9 mouse cellular contexts compared by ENCODE assay signal in the genomic region with DNA sequence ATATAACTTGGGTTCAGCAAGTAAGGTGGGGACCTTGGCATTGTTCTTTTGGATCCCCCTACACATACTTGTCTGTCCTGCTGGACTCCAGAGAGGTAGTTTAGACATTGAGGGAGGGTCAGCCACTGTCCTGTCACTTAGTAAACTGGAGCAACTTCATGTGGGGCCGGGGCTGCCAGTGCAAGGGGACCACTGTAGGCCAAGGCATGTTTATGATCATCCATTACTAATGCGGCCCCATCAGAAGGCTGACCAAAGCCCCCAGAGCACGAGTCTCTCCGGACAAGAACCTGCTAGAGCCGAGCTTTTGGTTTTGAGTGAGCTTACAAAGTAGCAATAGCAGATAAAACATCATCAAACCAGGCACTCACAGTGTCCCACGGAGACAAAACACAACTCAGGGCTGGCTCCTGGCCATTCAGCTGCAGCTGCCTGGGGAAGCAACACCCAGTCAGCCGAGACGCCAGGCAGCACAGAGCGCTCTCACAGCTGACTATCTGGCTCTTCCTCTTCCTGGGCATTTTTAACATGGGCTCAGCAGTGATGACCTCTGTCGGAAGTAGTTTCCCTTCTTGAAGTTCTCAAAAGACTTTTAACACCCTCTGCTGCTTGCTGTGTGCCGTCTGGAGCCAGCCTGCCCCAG. TPM values are rescaled to one million over a fixed set of nuclear protein-coding genes. Genes with fewer than 3 reads are reported as not detected.
DNase-seq lines count a peak whose midpoint lies in the region; ATAC-seq and TF ChIP-seq lines count a peak whose summit lies in the region.
"Had no signal": no experiment of that assay in that cellular context is flagged by ENCODE, and none has a peak within 500 bp of the region (broad histone marks: within the 10 kb centered on the region; RNA-seq: fewer than 3 reads in every experiment).

No protein-coding gene starts in this region.

- TF ChIP-seq CTCF in brain, embryonic 14.5 days (IDR thresholded peaks at IDR 0.05; ENCODE audit: borderline replicate concordance, extremely low read depth, insufficient read depth, insufficient read length), result no peak

- intact Hi-C loops in heart, postnatal 10 days (cut with DNase I), result no loop called here

- H3K36me3 ChIP-seq in heart, embryonic 10.5 days, result peaks cover 62% of the 10 kb centered on the region
- H3K36me3 ChIP-seq in midbrain, embryonic 11.5 days (ENCODE audit: control insufficient read depth, insufficient read depth, low read length), result peaks cover 23% of the 10 kb centered on the region
- H3K36me3 ChIP-seq in hindbrain, embryonic 10.5 days, result peaks cover 70% of the 10 kb centered on the region

- WGBS in heart, embryonic 10.5 days, result 74% methylated on average over 11 of the region's 11 CpGs
- WGBS in midbrain, embryonic 11.5 days, result 89% methylated on average over 11 of the region's 11 CpGs
- 87% methylated on average over 11 of the region's 11 CpGs for WGBS in hindbrain, embryonic 10.5 days

- H3K4me3 ChIP-seq in heart, embryonic 10.5 days, result no peak overlapping the region
- H3K4me3 ChIP-seq in midbrain, embryonic 11.5 days (ENCODE audit: low read depth, low read length), result no peak overlapping the region
- no peak overlapping the region for H3K4me3 ChIP-seq in hindbrain, embryonic 10.5 days

- no peak for ATAC-seq in granulocyte monocyte progenitor cell, adult 5-6 weeks (replicated peaks; ENCODE audit: poor library complexity, severe bottlenecking)
- ATAC-seq in midbrain, embryonic 11.5 days (ENCODE audit: low FRiP score), result no peak
- ATAC-seq: liver, postnatal 0 days had no signal

- no peak overlapping the region for H3K9ac ChIP-seq in midbrain, embryonic 11.5 days (ENCODE audit: low read length)
- H3K9ac ChIP-seq: liver, postnatal 0 days had no signal

- no peak overlapping the region for H3K4me2 ChIP-seq in midbrain, embryonic 11.5 days

- no peaks in the 10 kb centered on the region for H3K27me3 ChIP-seq in heart, embryonic 10.5 days (ENCODE audit: insufficient read depth, poor library complexity, severe bottlenecking)
- no peaks in the 10 kb centered on the region for H3K27me3 ChIP-seq in midbrain, embryonic 11.5 days (ENCODE audit: control insufficient read depth, insufficient read depth, low read length)
- H3K27me3 ChIP-seq in hindbrain, embryonic 10.5 days (ENCODE audit: insufficient read depth, poor library complexity, severe bottlenecking), result no peaks in the 10 kb centered on the region

- DNase-seq in heart, adult 11 months, result peak; percentile 98
- no peak for DNase-seq in heart, embryonic 10.5 days (ENCODE audit: low spot score)
- DNase-seq in brain, embryonic 14.5 days (ENCODE audit: low read depth), result peak; percentile 26
- peak; percentile 74 to 80 for DNase-seq in heart, postnatal 10 days
- DNase-seq in lung, postnatal 36 days, result peak; percentile 38
- no peak for DNase-seq in midbrain, embryonic 11.5 days (ENCODE audit: low spot score, missing footprints)
- DNase-seq in hindbrain, embryonic 10.5 days (ENCODE audit: low spot score), result no peak
- DNase-seq: liver, postnatal 0 days had no signal

- no peak for TF ChIP-seq POLR2A in brain, embryonic 14.5 days (IDR thresholded peaks at IDR 0.05; ENCODE audit: borderline replicate concordance, extremely low read depth, insufficient read depth, insufficient read length, poor library complexity, severe bottlenecking)

- peaks cover 39% of the 10 kb centered on the region for H3K4me1 ChIP-seq in heart, embryonic 10.5 days
- no peaks in the 10 kb centered on the region for H3K4me1 ChIP-seq in midbrain, embryonic 11.5 days (ENCODE audit: control insufficient read depth, insufficient read depth, low read length)
- peaks cover 20% of the 10 kb centered on the region for H3K4me1 ChIP-seq in hindbrain, embryonic 10.5 days (replicated peaks)

- no peak overlapping the region for H3K27ac ChIP-seq in heart, embryonic 10.5 days
- H3K27ac ChIP-seq in midbrain, embryonic 11.5 days (ENCODE audit: low read depth, low read length), result no peak overlapping the region
- H3K27ac ChIP-seq in hindbrain, embryonic 10.5 days, result no peak overlapping the region

- no peaks in the 10 kb centered on the region for H3K9me3 ChIP-seq in heart, embryonic 10.5 days
- H3K9me3 ChIP-seq in midbrain, embryonic 11.5 days (ENCODE audit: control insufficient read depth, low read length), result no peaks in the 10 kb centered on the region
- H3K9me3 ChIP-seq in hindbrain, embryonic 10.5 days, result no peaks in the 10 kb centered on the region

RNA-seq across cellular contexts. Expression of gene Iffo2, which starts 39.8 kb away (rescaled TPM):
- 3.4 and 4.8 TPM in 2 replicates for polyA plus RNA-seq in heart, embryonic 10.5 days (2016; fragmentation: Nextera tagmentation; extraction: Ambion mirVana)
- polyA plus RNA-seq in brain, embryonic 14.5 days (2012; rRNA removed), result 5.6 and 11.0 TPM in 2 replicates
- total RNA-seq in heart, postnatal 10 days (2021), result 10 to 100 TPM; 11.5 to 13.0 TPM
- 0.92 and 2.4 TPM in 2 replicates for total RNA-seq in granulocyte monocyte progenitor cell, adult 5-6 weeks (2014; fragmentation: Nextera tagmentation)
- 0.26 and 1.2 TPM in 2 replicates for total RNA-seq in granulocyte monocyte progenitor cell, adult 5-6 weeks (2017)
- 1.8 and 3.3 TPM in 2 replicates for polyA plus RNA-seq in midbrain, embryonic 11.5 days (2014; fragmentation: Nextera tagmentation; extraction: Ambion mirVana)
- polyA plus RNA-seq in hindbrain, embryonic 10.5 days (2016; fragmentation: Nextera tagmentation; extraction: Ambion mirVana), result 3.6 and 4.6 TPM in 2 replicates

Comparison
In these comparisons a context has a peak if more than half of its experiments do, and no peak if none do; other contexts are left out.
1. DNase-seq: peak in heart, adult 11 months (single experiment), brain, embryonic 14.5 days (single experiment), heart, postnatal 10 days (2 of 2) and lung, postnatal 36 days (single experiment); none in heart, embryonic 10.5 days (single experiment), midbrain, embryonic 11.5 days (single experiment) and hindbrain, embryonic 10.5 days (single experiment).